Mouse (Mus musculus): ENCODE results near the gene Rab22a.
A peak's percentile ranks its signal among the peaks of the same experiment; 100 is the strongest.
"Not testable (repeated sequence)": the region's sequence is repeated elsewhere in the genome, so short reads cannot be mapped to it uniquely, and the experiment has no call there.

The Rab22a gene

GRCm38 (mm10) chr2:173659057-173659925 is at the start of gene Rab22a:
TSS of gene Rab22a (plus strand) at chr2:173659760.
- DNase-seq (ENCODE audit: low spot score in 2 of 2), result peak; percentile 97

GRCm38 (mm10) chr2:173615378-173616081 is 44.0 kb upstream of the Rab22a start:
- DNase-seq (ENCODE audit: low spot score in 2 of 2), result no peak

GRCm38 (mm10) chr2:173616156-173616555 is 43.4 kb upstream of the Rab22a start:
- no peak for DNase-seq (ENCODE audit: low spot score in 2 of 2)

GRCm38 (mm10) chr2:173619132-173619531 is 40.4 kb upstream of the Rab22a start:
- no peak for DNase-seq (ENCODE audit: low spot score in 2 of 2)

GRCm38 (mm10) chr2:173620645-173621044 is 38.9 kb upstream of the Rab22a start:
- no peak for DNase-seq (ENCODE audit: low spot score in 2 of 2)

GRCm38 (mm10) chr2:173622173-173622601 is 37.4 kb upstream of the Rab22a start:
- no peak for DNase-seq (ENCODE audit: low spot score in 2 of 2)

- DNase-seq (ENCODE audit: low spot score in 2 of 2), result no peak
These were observed 34.9 kb upstream of the Rab22a start for GRCm38 (mm10) chr2:173624667-173625066.

GRCm38 (mm10) chr2:173625786-173626185 is 33.8 kb upstream of the Rab22a start:
- DNase-seq (ENCODE audit: low spot score in 2 of 2), result no peak

- not testable (repeated sequence) for DNase-seq (ENCODE audit: low spot score in 2 of 2)
These were observed 25.5 kb upstream of the Rab22a start for GRCm38 (mm10) chr2:173634106-173634505.

- no peak for DNase-seq (ENCODE audit: low spot score in 2 of 2)
These were observed 18.2 kb upstream of the Rab22a start for GRCm38 (mm10) chr2:173641370-173641769.

- DNase-seq (ENCODE audit: low spot score in 2 of 2), result no peak
These were observed 17.1 kb upstream of the Rab22a start for GRCm38 (mm10) chr2:173642262-173642999.

- no peak for DNase-seq (ENCODE audit: low spot score in 2 of 2)
These were observed 12.2 kb upstream of the Rab22a start for GRCm38 (mm10) chr2:173647197-173647911.

- no peak for DNase-seq (ENCODE audit: low spot score in 2 of 2)
These were observed 9.8 kb upstream of the Rab22a start for GRCm38 (mm10) chr2:173649762-173650161.

GRCm38 (mm10) chr2:173653526-173653925 is 6.0 kb upstream of the Rab22a start:
- DNase-seq (ENCODE audit: low spot score in 2 of 2), result no peak

GRCm38 (mm10) chr2:173657736-173658135 is 1.8 kb upstream of the Rab22a start:
- peak in 1 of 2 experiments; percentile 24 for DNase-seq (ENCODE audit: low spot score in 2 of 2)

GRCm38 (mm10) chr2:173658517-173658916 is 1.0 kb upstream of the Rab22a start:
- DNase-seq (ENCODE audit: low spot score in 2 of 2), result no peak

GRCm38 (mm10) chr2:173659926-173660684 is 545 bp downstream of the Rab22a start:
- no peak for DNase-seq (ENCODE audit: low spot score in 2 of 2)

- no peak for DNase-seq (ENCODE audit: low spot score in 2 of 2)
These were observed 2.8 kb downstream of the Rab22a start for GRCm38 (mm10) chr2:173662255-173662950.

GRCm38 (mm10) chr2:173664736-173665135 is 5.2 kb downstream of the Rab22a start:
- no peak for DNase-seq (ENCODE audit: low spot score in 2 of 2)

- DNase-seq (ENCODE audit: low spot score in 2 of 2), result no peak
These were observed 5.7 kb downstream of the Rab22a start for GRCm38 (mm10) chr2:173665271-173665670.

Measured in spleen, postnatal 36 days (tissue).